Mouse (Mus musculus): Measurements from ENCODE around the gene Vps13c. TPM values are rescaled to one million over a fixed set of nuclear protein-coding genes. Genes with fewer than 3 reads are reported as not detected.

Vps13c gene
- total and polyA plus RNA-seq, 2 experiments from 2014 or later, result 4.6 to 22.9 TPM

GRCm38 (mm10) chr9:67830411-67831358 is 9.5 kb upstream of the Vps13c start:
- TF ChIP-seq CTCF (IDR thresholded peaks at IDR 0.05; ENCODE audit: low read depth), result no peak
- Histone ChIP-seq H3K27me3 (ENCODE audit: insufficient read depth, low read length) (peaks cover 15% of the 10 kb centered on the region), H3K9ac (peak overlapping the region; percentile 52), H3K4me2 (ENCODE audit: low read depth) (peak overlapping the region; percentile 74), H3K9me3 (ENCODE audit: low read length) (no peaks in the 10 kb centered on the region), H3K4me3 (ENCODE audit: low read depth, low read length) (peak overlapping the region; percentile 56), H3K4me1 (ENCODE audit: insufficient read depth) (no peaks in the 10 kb centered on the region), H3K36me3 (ENCODE audit: insufficient read depth) (no peaks in the 10 kb centered on the region), H3K27ac (ENCODE audit: low read depth, low read length) (no peak overlapping the region)
- ATAC-seq (peak; percentile 77), DNase-seq (peak; percentile 73)
- WGBS, result 3% methylated on average over 70 of the region's 84 CpGs

DNA sequence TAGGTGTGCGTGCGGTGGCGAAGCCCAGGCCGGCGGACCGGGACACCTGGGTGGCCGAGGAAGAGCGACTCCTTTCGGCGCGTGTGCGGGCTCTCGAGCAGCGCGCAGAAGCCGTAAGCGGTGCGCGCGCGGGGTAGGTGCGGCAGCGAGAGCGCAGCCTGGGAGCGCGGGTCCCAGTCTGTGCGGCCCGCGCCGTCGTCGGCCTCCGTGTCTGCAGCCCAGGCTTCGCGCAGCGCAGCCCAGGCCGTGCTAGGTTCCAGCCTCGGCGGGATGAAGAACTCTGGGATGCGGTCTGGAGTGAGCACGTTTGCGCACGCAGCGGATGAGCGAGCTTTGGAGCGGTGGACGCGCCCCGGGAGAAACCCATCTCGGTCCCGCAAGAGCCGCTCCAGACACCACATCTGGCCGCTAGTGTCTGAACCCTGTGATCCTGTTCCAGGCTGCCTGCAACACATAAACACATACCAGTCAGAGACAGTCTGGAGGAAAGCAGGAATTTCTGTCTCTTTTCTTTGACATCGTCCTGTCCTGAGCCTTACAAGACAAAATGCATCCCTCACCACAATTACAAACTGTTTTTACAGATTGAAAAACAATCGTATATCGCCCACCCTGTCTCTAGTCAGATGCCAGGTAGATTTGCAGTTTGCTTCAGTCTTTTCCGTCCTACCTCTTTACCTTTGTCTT is 8.7 kb upstream of the Vps13c start:
- DNase-seq (peak; percentile 69), ATAC-seq (peak; percentile 78)
- Histone ChIP-seq H3K36me3 (ENCODE audit: insufficient read depth) (no peaks in the 10 kb centered on the region), H3K9me3 (ENCODE audit: low read length) (no peaks in the 10 kb centered on the region), H3K27ac (ENCODE audit: low read depth, low read length) (no peak overlapping the region), H3K4me2 (ENCODE audit: low read depth) (peak overlapping the region; percentile 74), H3K4me1 (ENCODE audit: insufficient read depth) (no peaks in the 10 kb centered on the region), H3K4me3 (ENCODE audit: low read depth, low read length) (peak overlapping the region; percentile 56), H3K9ac (peak overlapping the region; percentile 52), H3K27me3 (ENCODE audit: insufficient read depth, low read length) (peaks cover 15% of the 10 kb centered on the region)
- 2% methylated on average over 50 of the region's 57 CpGs for WGBS
- TF ChIP-seq CTCF (IDR thresholded peaks at IDR 0.05; ENCODE audit: low read depth), result no peak

GRCm38 (mm10) chr9:67832046-67832605 is 8.1 kb upstream of the Vps13c start, which contains the start of gene C2cd4a:
TSS of gene C2cd4a (minus strand) at chr9:67832330.
- 5% methylated on average over 20 of the region's 20 CpGs for WGBS
- DNase-seq (peak; percentile 16), ATAC-seq (no peak)
- Histone ChIP-seq H3K4me1 (ENCODE audit: insufficient read depth) (no peaks in the 10 kb centered on the region), H3K9me3 (ENCODE audit: low read length) (no peaks in the 10 kb centered on the region), H3K27ac (ENCODE audit: low read depth, low read length) (no peak within 1 kb of the TSS), H3K36me3 (ENCODE audit: insufficient read depth) (no peaks in the 10 kb centered on the region), H3K27me3 (ENCODE audit: insufficient read depth, low read length) (peaks cover 15% of the 10 kb centered on the region), H3K4me3 (ENCODE audit: low read depth, low read length) (peak within 1 kb of the TSS; percentile 56), H3K4me2 (ENCODE audit: low read depth) (peak within 1 kb of the TSS; percentile 74), H3K9ac (peak within 1 kb of the TSS; percentile 52)
- no peak for TF ChIP-seq CTCF (IDR thresholded peaks at IDR 0.05; ENCODE audit: low read depth)

DNA sequence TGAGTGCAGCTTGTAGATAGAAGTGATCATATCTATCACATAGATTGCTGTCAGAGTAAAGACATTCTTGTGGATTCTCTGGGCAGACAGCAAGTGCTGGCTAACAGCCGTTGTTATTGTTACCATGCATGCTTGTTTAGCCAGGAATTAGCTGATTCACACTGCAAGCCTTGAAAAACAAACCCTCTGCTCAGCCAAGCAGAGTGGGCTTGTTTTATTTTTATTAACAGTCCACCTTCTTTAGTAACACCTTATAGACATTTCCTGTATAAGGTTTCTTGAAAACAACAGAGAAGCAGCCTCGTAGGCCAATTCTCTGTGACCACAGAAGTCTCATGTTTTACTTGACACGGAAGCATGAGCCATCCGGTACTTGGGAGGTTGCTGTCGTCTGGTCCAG is 5.7 kb upstream of the Vps13c start:
- H3K36me3 ChIP-seq (ENCODE audit: insufficient read depth), result no peaks in the 10 kb centered on the region
- no peak overlapping the region for H3K4me2 ChIP-seq (ENCODE audit: low read depth)
- no peak for TF ChIP-seq CTCF (IDR thresholded peaks at IDR 0.05; ENCODE audit: low read depth)
- peaks cover under 1% of the 10 kb centered on the region; the same call in 1 of the 2 replicates for H3K4me1 ChIP-seq (ENCODE audit: insufficient read depth)
- 91% methylated on average over 5 of the region's 5 CpGs for WGBS
- no peak overlapping the region for H3K27ac ChIP-seq (ENCODE audit: low read depth, low read length)
- ATAC-seq (no peak), DNase-seq (no peak)
- no peak overlapping the region for H3K4me3 ChIP-seq (ENCODE audit: low read depth, low read length)
- no peaks in the 10 kb centered on the region for H3K9me3 ChIP-seq (ENCODE audit: low read length)
- H3K9ac ChIP-seq, result no peak overlapping the region
- H3K27me3 ChIP-seq (ENCODE audit: insufficient read depth, low read length), result peaks cover 11% of the 10 kb centered on the region; the same call in 1 of the 2 replicates

DNA sequence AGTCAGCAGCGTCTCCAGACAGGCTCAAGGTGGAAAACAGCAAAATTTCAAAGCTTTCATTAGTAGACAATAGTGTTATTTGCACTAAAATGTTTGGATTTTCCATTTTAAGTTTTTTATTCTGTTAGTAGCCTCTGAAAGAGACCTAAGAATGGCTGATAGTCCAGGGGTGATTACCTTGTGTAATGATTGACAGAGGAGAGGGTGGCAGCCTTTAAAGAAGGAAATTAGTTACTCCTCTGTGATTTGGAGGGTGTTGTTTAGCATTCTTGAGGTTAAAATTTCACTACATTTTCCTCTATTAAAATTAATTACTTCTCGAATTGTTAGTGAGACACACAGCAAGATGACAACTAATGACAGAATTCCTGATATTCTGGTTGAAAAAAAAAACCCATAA is 2.9 kb upstream of the Vps13c start:
- 78% methylated on average over 2 of the region's 2 CpGs for WGBS
- no peaks in the 10 kb centered on the region for H3K36me3 ChIP-seq (ENCODE audit: insufficient read depth)
- DNase-seq, result no peak
- ATAC-seq, result no peak
- H3K27ac ChIP-seq (ENCODE audit: low read depth, low read length), result no peak overlapping the region
- 0 out of 2 replicates have a peak, but pooled peaks cover 2% of the 10 kb centered on the region for H3K27me3 ChIP-seq (ENCODE audit: insufficient read depth, low read length)
- no peak for TF ChIP-seq CTCF (IDR thresholded peaks at IDR 0.05; ENCODE audit: low read depth)
- no peaks in the 10 kb centered on the region for H3K9me3 ChIP-seq (ENCODE audit: low read length)
- H3K4me2 ChIP-seq (ENCODE audit: low read depth), result no peak overlapping the region
- H3K9ac ChIP-seq, result no peak overlapping the region
- H3K4me1 ChIP-seq (ENCODE audit: insufficient read depth), result peaks cover 14% of the 10 kb centered on the region; the same call in 1 of the 2 replicates
- no peak overlapping the region for H3K4me3 ChIP-seq (ENCODE audit: low read depth, low read length)

GRCm38 (mm10) chr9:67842797-67843196 is 2.6 kb downstream of the Vps13c start:
- no peak overlapping the region for H3K27ac ChIP-seq (ENCODE audit: low read depth, low read length)
- H3K4me1 ChIP-seq (ENCODE audit: insufficient read depth), result peaks cover 14% of the 10 kb centered on the region; the same call in 1 of the 2 replicates
- H3K9ac ChIP-seq, result no peak overlapping the region
- no peaks in the 10 kb centered on the region for H3K36me3 ChIP-seq (ENCODE audit: insufficient read depth)
- H3K4me2 ChIP-seq (ENCODE audit: low read depth), result no peak overlapping the region
- TF ChIP-seq CTCF (IDR thresholded peaks at IDR 0.05; ENCODE audit: low read depth), result no peak
- ATAC-seq, result no peak
- no peak overlapping the region for H3K4me3 ChIP-seq (ENCODE audit: low read depth, low read length)
- H3K9me3 ChIP-seq (ENCODE audit: low read length), result no peaks in the 10 kb centered on the region
- WGBS, result 80% methylated on average over 5 of the region's 5 CpGs
- DNase-seq, result no peak
- H3K27me3 ChIP-seq (ENCODE audit: insufficient read depth, low read length), result no peaks in the 10 kb centered on the region
